Mouse (Mus musculus): ENCODE results near the gene Dstn.

- no peak for TF ChIP-seq BHLHE40 (IDR thresholded peaks at IDR 0.05; ENCODE audit: borderline replicate concordance, low read depth, low read length)
- TF ChIP-seq EP300 (IDR thresholded peaks at IDR 0.05; ENCODE audit: low read depth in 1 of 2, low read length in 2 of 2), result no peak
- no peak for TF ChIP-seq GATA1 (IDR thresholded peaks at IDR 0.05; ENCODE audit: low read depth, low read length)
- no peak for TF ChIP-seq CTCF (IDR thresholded peaks at IDR 0.05 in 2 of 3, conservative IDR thresholded peaks at IDR 0.05 in 1 of 3; ENCODE audit: control insufficient read depth in 1 of 3, insufficient read depth in 1 of 3, low read depth in 2 of 3, low read length in 3 of 3, poor library complexity in 1 of 3, severe bottlenecking in 1 of 3)
- no peak for TF ChIP-seq RCOR1 (IDR thresholded peaks at IDR 0.05; ENCODE audit: low read depth, low read length)
- no peak for TF ChIP-seq USF1 (IDR thresholded peaks at IDR 0.05; ENCODE audit: low read depth, low read length)
- no peak for TF ChIP-seq MYB (IDR thresholded peaks at IDR 0.05; ENCODE audit: low read depth, low read length)
These were observed 68.4 kb downstream of the Dstn start for GRCm38 (mm10) chr2:143983482-143983881.

Measured in MEL (cell line).